Mouse (Mus musculus) MEL (cell line): ENCODE results near the gene Egfr.

ENCODE experiments used
- CTCF ChIP-seq, 3 experiments: IDR thresholded peaks in 2 of 3; conservative IDR thresholded peaks in 1 of 3; 2 replicates each; pipeline ENCODE4 v1.5.1; 2011 to 2012; ENCODE audit warnings: low read length in 3 of 3, low read depth in 2 of 3, mild to moderate bottlenecking in 2 of 3, improper control_type of control experiment in 1 of 3, inconsistent platforms in 1 of 3, mixed read lengths in 1 of 3, moderate library complexity in 1 of 3; ENCODE audit not compliant: control insufficient read depth in 1 of 3, insufficient read depth in 1 of 3, poor library complexity in 1 of 3, severe bottlenecking in 1 of 3
- POLR2AphosphoS2 ChIP-seq: IDR thresholded peaks from 2 replicates; pipeline ENCODE4 v1.6.1; 2011; ENCODE audit warnings: low read length, improper control_type of control experiment

DNA sequence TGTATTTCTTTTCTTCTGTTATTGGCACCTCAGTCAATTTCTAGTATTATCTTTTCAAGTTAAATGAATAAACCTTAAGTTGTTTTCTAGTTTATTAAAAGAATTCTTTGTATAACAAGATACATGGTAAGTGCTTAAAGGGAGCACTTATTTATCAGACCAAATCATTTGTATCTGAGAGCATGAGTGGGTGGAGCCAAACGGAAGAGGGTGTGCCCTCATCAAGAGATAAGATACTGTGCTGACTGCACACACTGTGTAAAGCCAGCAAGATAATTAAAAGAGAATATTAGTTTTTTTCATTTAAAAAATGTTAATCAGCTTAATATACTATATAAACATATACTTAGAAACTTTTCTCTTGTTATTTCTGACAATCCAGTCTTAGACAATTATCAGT is 206.5 kb downstream of the Egfr start:
- TF ChIP-seq CTCF (IDR thresholded peaks at IDR 0.05 in 2 of 3, conservative IDR thresholded peaks at IDR 0.05 in 1 of 3; ENCODE audit: control insufficient read depth in 1 of 3, insufficient read depth in 1 of 3, low read depth in 2 of 3, low read length in 3 of 3, poor library complexity in 1 of 3, severe bottlenecking in 1 of 3) (no peak), POLR2AphosphoS2 (no peak)
